Mouse (Mus musculus): ENCODE measurements around the gene Znrd1. TPM values are rescaled to one million over a fixed set of nuclear protein-coding genes. Genes with fewer than 3 reads are reported as not detected.
"Not testable (repeated sequence)": the region's sequence is repeated elsewhere in the genome, so short reads cannot be mapped to it uniquely, and the experiment has no call there.

Gene Znrd1
- 10 to 100 TPM; 22.3 to 27.7 (median 26.2) TPM for total RNA-seq (2022)

DNA sequence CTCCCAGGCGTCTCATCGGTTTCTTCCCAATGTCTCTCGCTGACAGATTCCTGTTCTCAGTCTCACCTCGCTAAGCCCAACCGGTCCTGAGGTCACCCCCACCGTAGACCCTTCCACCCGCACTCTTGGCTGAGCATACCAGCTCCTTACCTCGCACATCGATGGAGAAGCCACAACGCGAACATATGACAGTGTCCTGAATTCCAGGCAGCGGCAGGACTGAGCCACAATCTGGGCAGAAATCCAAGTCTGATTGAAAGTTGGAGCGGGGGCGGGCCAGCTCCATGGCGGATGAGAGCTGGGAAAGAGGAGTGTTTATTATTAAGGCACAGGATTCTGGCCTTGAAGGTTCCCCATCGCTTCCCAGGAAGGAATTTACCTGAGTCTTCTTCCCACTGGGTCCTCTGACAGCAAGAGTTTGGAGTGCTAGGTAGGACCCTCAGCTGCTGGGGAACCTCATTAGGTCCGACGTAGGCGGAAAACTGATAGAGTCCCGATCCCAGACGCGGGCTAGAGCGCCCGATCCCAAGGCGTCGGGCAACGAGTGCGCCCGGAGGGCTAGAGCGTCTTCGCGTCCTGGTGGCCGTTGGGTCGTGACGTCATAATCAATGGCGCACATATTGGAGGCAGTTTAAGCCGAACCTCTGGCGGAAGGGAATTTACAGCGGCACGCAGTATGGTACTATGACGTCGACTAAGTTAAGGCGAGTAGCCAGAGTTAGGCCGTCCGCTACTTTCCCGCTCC lies at the start of gene Znrd1, which contains the start of gene Znrd1as:
Gene Znrd1, minus strand, starts transcription at position 561 of the 745 bp plus-strand sequence.
Gene Znrd1as, plus strand, starts transcription at position 594 of the 745 bp plus-strand sequence.
- DNase-seq (ENCODE audit: low spot score): peak; percentile 96

DNA sequence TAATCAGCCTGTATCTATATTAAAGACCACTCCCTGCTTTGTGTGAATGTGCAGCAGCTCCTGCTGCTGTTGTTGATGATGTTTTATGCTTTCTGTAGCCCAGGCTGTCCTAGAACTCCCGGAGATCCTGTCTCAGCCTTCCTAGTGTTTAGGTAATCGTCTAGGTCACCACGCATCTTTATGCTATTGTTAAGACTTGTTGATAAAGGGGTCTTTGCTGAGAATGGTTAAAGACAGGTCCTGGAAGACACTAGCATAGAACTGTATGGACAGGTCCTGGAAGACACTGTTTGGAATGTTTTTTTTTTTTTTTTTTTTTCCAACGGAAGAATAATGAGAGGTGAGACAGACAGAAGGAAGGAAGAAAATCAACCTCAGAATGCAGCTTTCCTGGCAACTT lies 45.0 kb upstream of the Znrd1 start:
- no peak for DNase-seq (ENCODE audit: low spot score)

DNA sequence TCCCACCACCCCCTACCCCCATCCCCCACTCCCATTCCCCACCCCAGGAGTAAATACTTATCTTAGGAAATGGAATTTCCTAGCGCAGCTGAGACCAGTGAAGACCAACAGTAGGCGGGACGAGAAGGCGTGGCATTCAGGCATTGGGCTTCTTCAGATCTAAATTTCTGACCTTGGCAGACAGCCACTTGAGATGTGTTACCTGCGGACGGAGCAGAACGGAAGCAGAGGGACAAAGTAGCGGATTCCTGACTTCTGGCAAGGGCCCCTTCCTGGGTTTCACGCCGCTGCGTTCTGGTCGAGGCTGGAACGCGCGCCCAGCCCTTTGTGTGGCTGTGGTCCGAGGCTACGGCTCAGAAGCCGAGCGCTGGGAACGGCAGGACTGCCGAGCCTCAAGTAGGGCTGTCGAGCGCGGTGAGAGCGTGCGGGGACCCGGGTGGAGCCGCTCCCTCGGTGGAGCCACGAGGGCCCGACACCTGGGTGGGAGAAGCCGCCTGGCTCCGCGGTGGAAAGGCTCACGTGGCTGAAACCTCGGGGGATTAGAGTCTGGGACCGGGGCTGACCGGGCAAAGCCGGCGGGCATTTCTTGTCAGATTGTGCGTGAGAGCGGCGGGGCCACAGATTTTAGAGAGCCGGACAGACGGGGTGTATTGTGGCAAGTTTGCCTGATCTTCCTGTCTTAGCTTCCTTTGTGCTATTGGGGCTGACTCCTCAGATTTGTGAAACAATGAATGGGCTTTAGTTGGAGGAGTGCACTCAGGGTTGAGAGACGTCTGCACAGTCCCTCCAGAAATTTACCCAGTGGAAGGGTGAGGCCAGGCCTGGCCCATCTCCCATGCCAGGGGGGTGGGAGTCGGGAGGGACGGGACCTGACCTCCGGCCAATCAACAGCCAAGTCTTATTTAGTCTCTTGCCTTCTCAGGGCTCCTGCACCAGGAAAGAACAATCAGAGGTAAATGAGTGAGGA lies 44.3 kb upstream of the Znrd1 start:
- peak; percentile 41 for DNase-seq (ENCODE audit: low spot score)

DNA sequence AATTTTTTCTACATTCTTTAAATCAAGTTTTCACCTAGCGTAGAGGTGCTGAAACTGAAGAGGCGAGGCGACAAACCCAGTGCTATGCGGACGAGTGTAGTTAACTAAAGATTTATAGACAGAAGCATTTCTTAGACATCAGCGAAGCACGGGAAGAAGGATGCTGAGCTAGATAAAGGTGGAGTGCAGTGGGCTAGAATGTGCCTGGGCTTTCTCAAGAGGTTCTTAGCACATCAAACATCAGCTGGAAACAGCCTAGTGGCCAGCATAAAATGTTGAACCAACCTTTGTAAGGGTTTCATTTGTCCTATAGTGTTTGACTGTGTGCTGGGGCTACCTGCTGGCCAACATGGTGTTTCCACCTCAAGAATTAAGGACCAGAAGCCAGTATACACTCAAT lies 42.5 kb upstream of the Znrd1 start, which contains the start of gene Zfp57:
Gene Zfp57, plus strand, starts transcription at position 301 of the 400 bp plus-strand sequence.
- DNase-seq (ENCODE audit: low spot score): no peak

DNA sequence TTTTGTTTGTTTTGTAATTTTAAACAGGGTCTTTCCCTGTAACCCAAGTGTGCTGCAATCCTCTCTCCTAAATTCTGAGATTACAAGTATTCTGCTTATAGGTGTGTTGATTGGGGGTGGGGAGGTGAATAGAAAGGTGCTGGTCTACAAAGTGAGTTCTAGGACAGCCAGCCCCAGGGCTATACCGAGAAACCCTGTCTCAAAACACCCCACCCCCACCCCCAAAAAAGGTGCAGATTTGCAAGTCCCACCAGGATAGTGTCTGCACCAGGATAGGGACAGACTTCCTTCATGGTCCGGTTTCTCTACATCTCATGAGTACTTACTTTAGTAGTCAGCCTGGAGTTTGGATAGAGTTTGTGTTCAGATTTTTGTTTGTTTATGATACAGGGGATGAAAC lies 40.1 kb upstream of the Znrd1 start:
- DNase-seq (ENCODE audit: low spot score): no peak

DNA sequence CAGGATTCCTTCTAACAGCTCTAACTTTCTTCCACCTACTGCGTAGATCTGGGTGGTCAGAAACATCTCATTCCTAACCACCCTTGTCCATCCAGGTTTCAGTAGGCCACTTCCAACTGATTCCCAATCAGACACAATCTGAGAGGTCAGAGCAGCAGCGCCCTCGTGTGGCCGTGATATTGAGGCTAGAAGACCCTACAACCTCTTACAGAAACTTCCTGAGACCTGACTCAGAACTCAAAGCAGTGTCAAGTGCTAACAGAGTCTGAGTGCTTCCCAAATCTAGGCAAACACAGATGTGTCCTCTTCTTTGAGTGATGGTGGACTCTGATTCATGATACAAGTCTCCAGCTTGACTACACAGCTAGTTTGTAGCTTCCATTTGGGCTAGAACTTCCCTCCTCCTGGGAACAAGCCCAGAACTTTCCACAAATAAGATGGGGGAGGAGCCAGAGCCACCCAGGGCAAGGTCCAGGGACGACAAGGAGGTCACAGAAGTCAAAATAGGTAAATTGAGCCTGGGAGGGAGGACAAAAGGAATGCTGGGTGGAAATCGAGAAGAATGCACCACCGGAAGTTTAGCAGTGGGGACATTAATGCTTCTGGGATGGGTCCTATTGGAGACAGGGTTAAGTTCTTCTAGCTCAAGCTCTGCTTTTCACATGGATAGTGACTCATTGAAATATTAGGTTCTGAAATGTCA lies 38.8 kb upstream of the Znrd1 start:
- peak; percentile 46 for DNase-seq (ENCODE audit: low spot score)

DNA sequence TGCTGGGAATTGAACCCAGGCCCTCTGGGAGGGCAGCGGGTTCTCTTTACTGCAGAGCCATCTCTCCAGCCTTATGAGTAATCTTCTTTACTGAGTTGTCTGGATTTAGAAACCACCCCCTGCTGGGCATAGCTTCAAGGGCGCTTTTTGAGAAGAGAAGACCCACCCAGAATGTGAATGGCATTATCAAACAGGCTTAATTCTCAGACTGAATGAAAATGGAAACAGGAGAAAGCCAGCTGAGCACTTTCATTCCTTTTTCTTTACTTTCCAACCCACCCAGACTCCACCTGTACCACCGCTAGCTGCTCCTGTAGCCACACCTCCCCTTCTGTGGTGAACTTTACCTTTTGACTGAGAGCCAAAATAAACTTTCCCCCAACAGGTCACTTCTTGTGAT lies 37.1 kb upstream of the Znrd1 start:
- no peak for DNase-seq (ENCODE audit: low spot score)

DNA sequence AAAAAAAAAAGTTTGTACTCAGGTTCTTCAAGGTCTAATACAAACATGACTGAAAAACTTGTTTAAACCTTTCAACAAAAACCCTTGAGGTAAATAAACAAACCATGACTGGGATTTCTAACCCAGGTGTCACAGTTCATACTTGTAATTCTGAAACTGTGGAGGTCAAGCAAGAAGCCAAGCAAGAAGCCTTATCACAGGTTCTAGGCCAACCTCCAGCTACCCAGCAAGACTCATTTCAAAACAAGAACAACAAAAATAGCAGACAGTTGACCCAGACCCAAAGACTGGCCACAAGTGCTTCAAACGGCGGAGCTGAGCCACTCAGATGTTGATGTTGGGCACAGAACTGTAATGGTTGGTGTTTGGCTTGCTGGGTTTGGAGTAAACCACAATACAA lies 36.2 kb upstream of the Znrd1 start:
- no peak for DNase-seq (ENCODE audit: low spot score)

DNA sequence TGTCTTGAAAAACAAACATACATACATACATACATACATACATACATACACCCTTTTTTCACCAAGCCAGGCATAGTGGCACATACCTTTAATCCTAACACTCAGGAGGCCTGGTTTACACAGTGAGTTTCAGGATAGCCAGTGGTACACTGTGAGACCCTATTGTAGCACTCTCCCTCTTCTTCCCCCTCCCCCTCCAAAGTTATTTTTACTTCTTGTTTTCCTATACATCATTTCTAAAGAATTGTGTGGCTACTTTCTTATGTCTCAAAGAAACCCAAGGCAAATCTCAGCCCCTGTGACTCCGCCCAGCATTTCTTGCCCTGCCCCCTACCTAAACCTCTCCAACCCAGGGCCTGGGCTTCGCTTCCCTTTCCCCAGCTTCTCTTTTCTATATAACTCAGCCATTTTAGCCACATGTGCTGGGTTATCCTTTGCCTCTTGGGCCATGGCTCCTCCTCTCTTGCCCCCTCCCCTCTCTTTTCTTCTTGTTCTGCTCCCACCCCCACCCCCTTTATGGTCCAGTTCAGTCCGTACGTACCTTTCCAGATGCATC lies 35.5 kb upstream of the Znrd1 start:
- DNase-seq (ENCODE audit: low spot score): no peak

DNA sequence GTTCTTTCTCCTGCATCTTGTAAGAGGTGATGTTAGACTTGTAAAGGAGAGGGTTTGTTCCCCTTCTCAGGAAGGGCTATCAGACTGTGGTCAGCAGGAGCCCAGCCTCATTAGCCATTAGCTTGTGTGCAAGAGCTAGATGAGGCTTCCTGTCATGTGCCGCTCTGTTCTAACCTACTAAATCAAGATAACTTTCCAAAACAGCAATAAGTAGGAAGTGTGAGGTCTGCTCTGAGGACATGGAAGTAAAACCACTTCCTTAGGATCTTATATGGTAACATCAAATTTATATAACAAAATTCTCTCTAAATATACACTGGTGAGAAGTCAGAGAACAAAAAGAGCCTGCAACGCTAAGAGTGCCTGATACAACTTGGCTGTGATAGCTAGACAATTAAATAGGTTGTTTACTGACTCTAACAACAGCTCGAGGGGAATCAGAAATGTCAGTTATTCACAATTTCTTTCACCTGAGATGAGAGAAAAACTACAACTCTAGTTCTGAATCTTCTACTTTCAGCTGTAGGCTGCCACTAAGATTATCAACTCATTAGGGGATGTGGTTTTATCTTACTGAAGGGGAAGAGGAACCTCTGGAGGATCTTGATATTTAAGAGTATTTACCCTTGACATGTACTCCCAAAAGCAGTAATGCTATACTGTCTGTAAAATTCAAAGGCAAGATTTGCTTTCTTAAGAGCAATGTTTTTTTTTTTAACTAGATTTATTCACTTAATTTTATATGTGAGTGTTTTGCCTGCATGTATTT lies 34.2 kb upstream of the Znrd1 start:
- no peak for DNase-seq (ENCODE audit: low spot score)

DNA sequence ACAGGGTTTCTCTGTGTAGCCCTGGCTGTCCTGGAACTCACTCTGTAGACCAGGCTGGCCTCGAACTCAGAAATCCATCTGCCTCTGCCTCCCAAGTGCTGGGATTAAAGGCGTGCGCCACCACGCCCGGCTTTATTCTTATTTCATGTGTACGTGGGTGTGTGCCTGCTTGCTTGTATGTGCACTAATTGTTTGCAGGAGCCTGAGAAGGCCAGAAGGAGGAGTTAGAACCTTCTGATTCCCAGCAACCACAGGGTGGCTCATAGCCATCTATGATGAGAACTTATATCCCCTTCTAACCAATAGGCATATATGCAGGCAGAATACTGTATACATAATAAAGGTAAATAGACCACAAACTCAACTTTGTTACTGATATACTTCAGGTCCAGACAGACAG lies 32.3 kb upstream of the Znrd1 start:
- DNase-seq (ENCODE audit: low spot score): not testable (repeated sequence)

DNA sequence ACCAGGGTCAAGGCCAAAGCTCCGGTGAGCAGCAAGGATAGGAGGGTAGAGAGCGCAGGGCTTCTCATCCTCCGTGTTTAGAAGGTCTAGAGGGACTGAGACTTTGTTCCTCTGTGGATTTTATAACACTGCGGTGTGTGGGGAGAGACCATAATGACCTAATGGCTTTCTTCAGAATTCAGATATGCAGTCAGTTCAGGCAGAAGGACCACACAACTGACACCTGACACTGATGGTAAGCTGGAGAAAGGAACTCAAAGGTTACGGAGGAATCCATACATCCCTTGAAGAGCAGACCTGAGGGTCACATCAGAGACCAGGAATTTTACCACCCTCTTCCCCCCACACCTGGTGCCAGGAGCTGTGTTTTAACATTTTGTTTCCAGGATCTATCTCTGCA lies 31.1 kb upstream of the Znrd1 start, which contains the start of gene H2-M5:
Gene H2-M5, minus strand, starts transcription at position 101 of the 400 bp plus-strand sequence.
- no peak for DNase-seq (ENCODE audit: low spot score)

DNA sequence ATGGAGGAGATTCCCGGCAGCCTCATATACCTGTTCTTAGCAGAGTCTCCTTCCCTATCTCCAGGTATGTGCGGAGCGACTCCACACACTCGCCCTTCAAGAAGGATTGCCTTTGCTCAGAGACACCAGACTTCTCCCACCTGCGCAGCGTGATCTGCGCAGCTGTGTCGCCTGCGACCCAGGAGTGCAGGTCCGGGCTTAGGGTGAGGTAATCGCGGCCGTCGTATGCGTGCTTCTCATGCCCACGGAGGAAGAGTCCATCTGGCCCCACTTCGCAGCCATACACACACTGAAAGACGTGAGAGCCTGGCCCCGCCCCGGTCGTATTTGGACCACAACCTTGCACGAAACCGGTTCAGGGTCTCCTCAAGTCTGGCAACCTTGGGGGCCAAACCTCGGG lies 30.1 kb upstream of the Znrd1 start:
- no peak for DNase-seq (ENCODE audit: low spot score)

DNA sequence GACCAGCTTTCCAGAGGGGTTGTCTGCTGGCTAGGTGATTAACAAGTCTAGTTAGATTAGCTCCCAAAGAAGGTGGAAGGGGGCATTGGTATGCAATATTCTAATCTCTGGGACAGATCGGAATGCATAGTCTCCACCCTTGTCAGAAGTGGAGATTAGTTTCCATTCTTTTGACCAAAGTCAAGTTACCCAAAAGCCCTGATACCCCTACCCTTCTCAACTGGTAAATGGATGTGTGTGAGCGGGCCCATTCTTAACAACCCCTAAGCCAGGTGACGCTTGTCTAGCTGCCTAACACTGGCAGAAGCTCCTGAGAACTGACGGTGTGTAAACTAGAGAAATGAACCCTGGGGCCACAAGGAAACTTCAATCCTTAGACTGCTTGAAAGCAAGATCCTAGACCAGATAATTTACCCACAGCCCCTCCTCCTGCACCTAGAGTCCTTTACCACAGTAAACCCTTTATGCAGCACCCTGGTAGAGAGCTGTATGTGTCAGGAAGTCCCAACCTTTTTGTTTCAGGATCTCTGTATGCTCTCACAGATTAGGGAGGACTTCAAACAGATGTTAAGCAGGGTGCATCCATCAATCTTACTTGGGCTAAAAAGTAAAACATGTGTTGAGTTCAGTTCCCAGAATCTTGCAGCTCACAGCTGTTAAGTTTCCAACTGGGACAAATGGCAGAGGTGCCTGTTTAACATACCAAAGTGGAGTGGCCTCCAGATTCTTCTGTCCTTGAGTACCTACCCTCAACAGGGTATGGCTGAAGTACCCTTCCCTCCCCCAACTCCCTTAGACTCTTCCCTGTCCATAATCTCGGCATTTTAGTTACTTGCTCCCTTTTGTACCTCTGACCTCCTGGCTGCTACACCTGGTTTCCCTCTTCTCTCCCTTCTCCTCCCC lies 24.1 kb upstream of the Znrd1 start:
- no peak for DNase-seq (ENCODE audit: low spot score)

DNA sequence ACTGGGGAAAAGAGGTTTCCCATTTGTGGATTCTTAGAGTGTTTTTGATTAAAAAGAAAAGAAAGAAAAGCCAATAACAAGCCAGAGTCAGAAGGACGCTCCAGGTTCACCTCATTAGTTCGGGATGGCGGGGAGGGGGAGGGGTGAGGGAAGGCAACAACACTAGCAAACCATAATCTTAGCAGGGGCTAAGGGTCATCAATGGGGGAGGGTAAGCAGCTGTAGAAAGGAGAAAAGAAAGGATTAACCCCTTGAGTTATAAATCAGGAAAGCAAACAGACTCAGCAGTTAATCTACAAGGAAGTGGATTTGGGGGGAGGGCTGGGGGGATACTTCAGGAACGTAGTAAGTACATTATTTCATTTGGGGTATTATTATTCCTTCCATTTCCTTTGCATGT lies 23.5 kb upstream of the Znrd1 start:
- DNase-seq (ENCODE audit: low spot score): no peak

DNA sequence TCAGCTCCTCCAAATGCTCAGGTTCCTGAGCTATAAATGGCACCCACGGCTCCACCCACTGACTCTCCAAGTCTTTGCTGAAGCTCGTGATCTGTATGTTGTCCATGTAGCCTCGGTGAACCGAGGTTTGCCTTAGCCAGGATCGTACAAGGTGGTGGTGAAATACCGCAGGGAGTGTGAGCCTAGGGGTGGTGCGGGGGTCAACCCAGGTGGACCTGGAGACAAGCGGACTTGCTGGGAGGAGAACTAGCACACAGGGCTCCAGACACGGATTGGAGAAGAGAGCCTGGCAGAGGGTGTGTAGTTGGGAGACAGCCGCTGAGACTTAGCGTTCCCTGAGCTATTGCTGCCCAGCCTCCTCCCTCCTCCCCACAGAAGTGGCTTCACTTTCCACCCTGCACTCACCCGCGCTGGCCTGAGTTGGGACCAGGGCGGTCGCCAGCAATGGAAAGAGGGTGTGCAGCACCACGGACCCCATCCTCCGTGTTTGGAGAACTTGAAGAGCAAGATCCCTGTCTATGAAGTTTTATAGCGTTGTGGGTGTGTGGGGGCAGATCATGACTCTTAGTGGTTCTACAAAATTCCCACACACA lies 23.0 kb upstream of the Znrd1 start, which contains the start of gene 2410137M14Rik:
Gene 2410137M14Rik, minus strand, starts transcription at position 17 of the 593 bp plus-strand sequence.
- peak; percentile 14 for DNase-seq (ENCODE audit: low spot score)

DNA sequence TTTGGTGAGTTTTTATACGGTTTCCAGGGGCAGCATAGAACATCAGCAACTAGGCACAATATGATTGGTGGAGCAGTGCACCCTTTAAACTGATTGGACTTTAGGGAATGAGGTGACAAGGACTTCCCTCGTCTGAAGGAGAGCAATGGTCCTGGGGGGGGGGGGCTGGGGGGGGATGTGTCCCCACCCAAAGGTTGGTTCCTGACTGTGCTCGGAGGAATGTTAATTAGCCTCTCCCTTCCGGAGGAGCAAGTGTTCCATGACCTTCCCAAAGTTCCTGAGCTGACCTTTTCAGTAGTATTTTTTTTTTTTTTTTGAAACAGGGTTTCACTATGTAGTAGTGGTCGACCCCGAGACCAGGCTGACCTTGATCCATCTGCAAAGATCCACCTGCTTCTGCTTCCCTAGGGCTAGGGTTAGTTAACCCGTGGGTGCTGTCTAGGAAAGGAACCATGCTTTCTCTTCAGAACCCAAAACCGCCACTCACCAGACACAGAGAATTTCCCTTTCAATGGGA lies 15.0 kb upstream of the Znrd1 start:
- no peak for DNase-seq (ENCODE audit: low spot score)

DNA sequence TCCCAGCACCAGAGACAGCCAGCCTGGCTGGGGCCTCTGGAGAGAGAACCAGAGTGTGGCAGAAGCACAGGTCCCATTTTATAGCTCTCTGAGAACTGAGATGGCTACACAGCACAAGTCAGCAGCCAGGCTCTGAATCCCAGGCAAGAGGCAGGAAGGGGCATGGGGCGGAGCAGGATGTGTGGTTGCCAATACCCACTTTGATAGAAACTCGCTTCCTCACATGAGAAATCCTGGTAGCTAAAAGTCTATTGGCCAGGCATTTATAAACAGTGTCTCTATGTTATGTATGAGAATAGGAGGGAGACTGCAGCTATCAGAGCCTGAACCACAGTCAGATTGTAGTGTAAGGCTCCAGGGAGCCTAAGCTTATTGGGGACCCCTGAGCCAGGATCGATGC lies 14.4 kb upstream of the Znrd1 start:
- no peak for DNase-seq (ENCODE audit: low spot score)
